Comparison of ENCODE assay signal across 9 mouse cellular contexts in genomic region chr5:92841474-92841873, GRCm38 (mm10).
DNase-seq lines count a peak whose midpoint lies in the region; ATAC-seq and TF ChIP-seq lines count a peak whose summit lies in the region.
"Had no signal": no experiment of that assay in that cellular context is flagged by ENCODE, and none has a peak within 500 bp of the region (broad histone marks: within the 10 kb centered on the region; RNA-seq: fewer than 3 reads in every experiment).

No protein-coding gene starts in this region.

- no peaks in the 10 kb centered on the region for H3K27me3 ChIP-seq in liver, adult 2 months (ENCODE audit: control insufficient read depth, insufficient read depth, low read length)
- no peaks in the 10 kb centered on the region for H3K27me3 ChIP-seq in liver, postnatal 0 days (ENCODE audit: insufficient read depth, low read length)
- H3K27me3 ChIP-seq in heart, adult 2 months (ENCODE audit: control insufficient read depth, insufficient read depth, low read length): no peaks in the 10 kb centered on the region
- H3K27me3 ChIP-seq in kidney, postnatal 0 days (ENCODE audit: insufficient read depth, low read length): no peaks in the 10 kb centered on the region
- no peaks in the 10 kb centered on the region for H3K27me3 ChIP-seq in cerebellum, adult 2 months (ENCODE audit: control insufficient read depth, insufficient read depth, low read length)

- ATAC-seq in liver, postnatal 0 days: no peak
- ATAC-seq in kidney, postnatal 0 days (replicated peaks; ENCODE audit: low FRiP score, low read depth): no peak

- no peak for TF ChIP-seq POLR2A in liver, adult 2 months (IDR thresholded peaks at IDR 0.05; ENCODE audit: extremely low read depth, insufficient read depth, low read length)
- TF ChIP-seq POLR2A in heart, adult 2 months (IDR thresholded peaks at IDR 0.05; ENCODE audit: insufficient read depth, low read depth, low read length): no peak
- no peak for TF ChIP-seq POLR2A in cerebellum, adult 2 months (IDR thresholded peaks at IDR 0.05; ENCODE audit: borderline replicate concordance, insufficient read depth, low read length)

- H3K9ac ChIP-seq in liver, adult 2 months (ENCODE audit: low read depth, low read length): no peak overlapping the region
- H3K9ac ChIP-seq in liver, postnatal 0 days (replicated peaks): no peak overlapping the region
- no peak overlapping the region for H3K9ac ChIP-seq in heart, adult 2 months (ENCODE audit: low read depth, low read length)
- no peak overlapping the region for H3K9ac ChIP-seq in kidney, postnatal 0 days (ENCODE audit: low read depth, low read length)

- intact Hi-C loops in heart, adult 2 months (cut with DNase I): no loop called here
- intact Hi-C loops in left cerebral cortex, postnatal 36 days (cut with DNase I): no loop called here

- no peaks in the 10 kb centered on the region for H3K79me2 ChIP-seq in liver, adult 2 months (ENCODE audit: control insufficient read depth, insufficient read depth, low read length)
- no peaks in the 10 kb centered on the region for H3K79me2 ChIP-seq in heart, adult 2 months (replicated peaks; ENCODE audit: control insufficient read depth, insufficient read depth, low read length)

- no peak for TF ChIP-seq CTCF in liver, adult 2 months (IDR thresholded peaks at IDR 0.05; ENCODE audit: low read depth, low read length)
- no peak for TF ChIP-seq CTCF in liver, postnatal 0 days (IDR thresholded peaks at IDR 0.05; ENCODE audit: low read depth)
- TF ChIP-seq CTCF in heart, adult 2 months (IDR thresholded peaks at IDR 0.05): no peak
- no peak for TF ChIP-seq CTCF in kidney, postnatal 0 days (IDR thresholded peaks at IDR 0.05; ENCODE audit: low read depth)
- TF ChIP-seq CTCF in cerebellum, adult 2 months (IDR thresholded peaks at IDR 0.05; ENCODE audit: borderline replicate concordance, insufficient read depth, low read depth, low read length): no peak

- H3K27ac ChIP-seq in liver, adult 2 months (replicated peaks; ENCODE audit: insufficient read depth, low read depth, low read length): no peak overlapping the region
- no peak overlapping the region for H3K27ac ChIP-seq in liver, postnatal 0 days (ENCODE audit: low read depth)
- H3K27ac ChIP-seq in heart, adult 2 months: peak overlapping the region; percentile 49
- no peak overlapping the region for H3K27ac ChIP-seq in kidney, postnatal 0 days
- no peak overlapping the region for H3K27ac ChIP-seq in cerebellum, adult 2 months (ENCODE audit: insufficient read depth, low read length)

- H3K4me1 ChIP-seq in liver, adult 2 months (ENCODE audit: control insufficient read depth, insufficient read depth, low read length): 0 out of 2 replicates have a peak, but pooled peaks cover 2% of the 10 kb centered on the region
- H3K4me1 ChIP-seq in liver, postnatal 0 days (ENCODE audit: insufficient read depth): peaks cover 12% of the 10 kb centered on the region
- H3K4me1 ChIP-seq in heart, adult 2 months (ENCODE audit: control insufficient read depth, insufficient read depth, low read length): peaks cover 9% of the 10 kb centered on the region
- H3K4me1 ChIP-seq in kidney, postnatal 0 days (replicated peaks; ENCODE audit: insufficient read depth, low read length): peaks cover 22% of the 10 kb centered on the region
- no peaks in the 10 kb centered on the region for H3K4me1 ChIP-seq in cerebellum, adult 2 months (ENCODE audit: control insufficient read depth, insufficient read depth, low read length)

- H3K4me2 ChIP-seq in liver, postnatal 0 days (ENCODE audit: low read depth, low read length): no peak overlapping the region
- H3K4me2 ChIP-seq in kidney, postnatal 0 days (ENCODE audit: low read length): no peak overlapping the region

- 46% methylated on average over 5 of the region's 5 CpGs for WGBS in liver, adult 2 months
- 53% methylated on average over 5 of the region's 5 CpGs for WGBS in liver, postnatal 0 days (ENCODE audit: insufficient replicate concordance)
- 24% methylated on average over 5 of the region's 5 CpGs for WGBS in heart, adult 2 months
- 31% methylated on average over 5 of the region's 5 CpGs for WGBS in kidney, postnatal 0 days
- WGBS in cerebellum, adult 2 months: 36% methylated on average over 5 of the region's 5 CpGs

- H3K9me3 ChIP-seq in liver, postnatal 0 days (ENCODE audit: low read length): no peaks in the 10 kb centered on the region
- H3K9me3 ChIP-seq in kidney, postnatal 0 days (replicated peaks; ENCODE audit: low read length): no peaks in the 10 kb centered on the region

- H3K4me3 ChIP-seq in liver, adult 2 months (ENCODE audit: insufficient read depth, low read depth, low read length): no peak overlapping the region
- H3K4me3 ChIP-seq in liver, postnatal 0 days (ENCODE audit: low read depth, low read length): no peak overlapping the region
- H3K4me3 ChIP-seq in heart, adult 2 months: no peak overlapping the region
- no peak overlapping the region for H3K4me3 ChIP-seq in kidney, postnatal 0 days (replicated peaks; ENCODE audit: low read depth, low read length)
- H3K4me3 ChIP-seq in cerebellum, adult 2 months (replicated peaks; ENCODE audit: insufficient read depth, low read depth, low read length): no peak overlapping the region
- H3K4me3 ChIP-seq: myocyte had no signal

- no peaks in the 10 kb centered on the region for H3K36me3 ChIP-seq in liver, adult 2 months (ENCODE audit: control insufficient read depth, insufficient read depth, low read length)
- H3K36me3 ChIP-seq in liver, postnatal 0 days (replicated peaks; ENCODE audit: insufficient read depth, low read length): no peaks in the 10 kb centered on the region
- peaks cover 7% of the 10 kb centered on the region; the same call in 1 of the 2 replicates for H3K36me3 ChIP-seq in heart, adult 2 months (ENCODE audit: control insufficient read depth, insufficient read depth, low read length)
- H3K36me3 ChIP-seq in kidney, postnatal 0 days (ENCODE audit: insufficient read depth, low read length): no peaks in the 10 kb centered on the region

- DNase-seq in liver, adult 2 months (ENCODE audit: extremely low read depth, low read depth, low spot score): peak; percentile 31
- DNase-seq in liver, postnatal 0 days: no peak
- peak in 1 of 2 experiments; percentile 51 for DNase-seq in heart, adult 2 months
- peak; percentile 63 for DNase-seq in kidney, postnatal 0 days (ENCODE audit: low spot score)
- DNase-seq in ovary, postnatal 14 days (ENCODE audit: low spot score): peak; percentile 49
- no peak for DNase-seq in cerebellum, adult 2 months
- DNase-seq in left cerebral cortex, postnatal 36 days (ENCODE audit: low spot score in 2 of 2): no peak
- DNase-seq in cerebellum, adult 9-10 months: no peak

- TF ChIP-seq EP300 in liver, postnatal 0 days (IDR thresholded peaks at IDR 0.05; ENCODE audit: low read depth): no peak
- no peak for TF ChIP-seq EP300 in heart, adult 2 months (IDR thresholded peaks at IDR 0.05; ENCODE audit: insufficient read depth, low read depth, low read length)

Comparison
In these comparisons a context has a peak if more than half of its experiments do, and no peak if none do; other contexts are left out.
1. DNase-seq: peak in liver, adult 2 months (single experiment), kidney, postnatal 0 days (single experiment) and ovary, postnatal 14 days (single experiment); none in liver, postnatal 0 days (single experiment), cerebellum, adult 2 months (0 of 2), left cerebral cortex, postnatal 36 days (0 of 2) and cerebellum, adult 9-10 months (single experiment).